Mouse (Mus musculus): Measurements from ENCODE around the gene Dpp6. TPM values are rescaled to one million over a fixed set of nuclear protein-coding genes. Genes with fewer than 3 reads are reported as not detected.

The Dpp6 gene
- total and polyA plus RNA-seq, 3 experiments, result 0.04 to 0.11 TPM; not detected in 1

DNA sequence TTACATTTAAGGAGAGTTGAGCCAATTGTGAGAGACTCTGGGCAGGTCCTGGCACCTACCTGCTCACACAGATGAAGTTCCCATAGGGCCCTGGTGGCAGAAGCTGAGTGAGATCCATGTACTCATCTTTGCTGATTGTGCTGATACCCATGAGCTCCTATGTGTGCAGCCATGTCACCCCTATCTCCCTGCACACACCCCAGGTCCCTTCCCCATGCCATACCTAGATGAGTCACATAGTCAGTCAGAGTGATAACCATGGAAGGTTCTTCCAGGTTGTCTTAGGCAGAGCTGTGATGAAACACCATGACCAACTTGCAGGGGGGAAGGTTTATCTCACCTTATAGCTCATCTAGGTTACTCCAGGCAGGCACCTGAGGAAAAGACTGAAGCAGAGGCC, 890.3 kb downstream of the Dpp6 start:
- intact Hi-C loops (cut with DNase I), result no loop called here
- Histone ChIP-seq H3K9ac (ENCODE audit: low read depth, low read length) (no peak overlapping the region), H3K4me1 (ENCODE audit: control insufficient read depth, insufficient read depth, low read length) (peaks cover 14% of the 10 kb centered on the region; the same call in 1 of the 2 replicates), H3K4me3 (no peak overlapping the region), H3K27me3 (ENCODE audit: control insufficient read depth, insufficient read depth, low read length) (no peaks in the 10 kb centered on the region), H3K27ac (peak overlapping the region; percentile 20), H3K79me2 (replicated peaks; ENCODE audit: control insufficient read depth, insufficient read depth, low read length) (no peaks in the 10 kb centered on the region), H3K36me3 (ENCODE audit: control insufficient read depth, insufficient read depth, low read length) (no peaks in the 10 kb centered on the region)
- TF ChIP-seq CTCF (IDR thresholded peaks at IDR 0.05) (no peak), EP300 (IDR thresholded peaks at IDR 0.05; ENCODE audit: insufficient read depth, low read depth, low read length) (no peak), POLR2A (IDR thresholded peaks at IDR 0.05; ENCODE audit: insufficient read depth, low read depth, low read length) (no peak)
- no peak for DNase-seq

DNA sequence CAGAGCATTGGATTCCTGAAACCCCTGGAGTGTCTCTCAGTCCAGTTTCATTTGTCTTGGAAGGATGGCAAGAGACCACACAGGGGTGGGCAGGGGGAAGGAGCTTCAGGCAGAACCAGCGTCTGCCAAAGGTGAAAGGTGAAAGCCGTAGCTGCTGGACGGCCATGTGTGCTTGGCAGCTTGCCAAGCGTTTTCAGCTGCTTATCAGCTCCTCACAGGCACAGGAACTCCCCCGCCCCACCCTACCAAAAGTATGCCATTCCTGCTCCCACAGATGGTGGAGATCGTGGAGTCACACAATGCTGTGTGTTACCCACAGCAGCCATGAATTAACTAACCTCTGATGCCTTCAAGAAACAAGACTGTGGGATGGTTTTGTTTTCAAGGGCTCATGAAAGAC, 891.2 kb downstream of the Dpp6 start:
- WGBS, result 2% methylated on average over 6 of the region's 6 CpGs
- H3K4me1 ChIP-seq (ENCODE audit: control insufficient read depth, insufficient read depth, low read length), result peaks cover 14% of the 10 kb centered on the region; the same call in 1 of the 2 replicates
- DNase-seq, result peak; percentile 42 to 53
- H3K79me2 ChIP-seq (replicated peaks; ENCODE audit: control insufficient read depth, insufficient read depth, low read length), result no peaks in the 10 kb centered on the region
- H3K27ac ChIP-seq, result peak overlapping the region; percentile 17; the same call in 1 of the 2 replicates
- intact Hi-C loops (cut with DNase I), result no loop called here
- H3K4me3 ChIP-seq, result no peak overlapping the region
- no peaks in the 10 kb centered on the region for H3K27me3 ChIP-seq (ENCODE audit: control insufficient read depth, insufficient read depth, low read length)
- peak; percentile 94 for TF ChIP-seq EP300 (IDR thresholded peaks at IDR 0.05; ENCODE audit: insufficient read depth, low read depth, low read length)
- TF ChIP-seq POLR2A (IDR thresholded peaks at IDR 0.05; ENCODE audit: insufficient read depth, low read depth, low read length), result no peak
- H3K36me3 ChIP-seq (ENCODE audit: control insufficient read depth, insufficient read depth, low read length), result no peaks in the 10 kb centered on the region
- no peak overlapping the region for H3K9ac ChIP-seq (ENCODE audit: low read depth, low read length)

DNA sequence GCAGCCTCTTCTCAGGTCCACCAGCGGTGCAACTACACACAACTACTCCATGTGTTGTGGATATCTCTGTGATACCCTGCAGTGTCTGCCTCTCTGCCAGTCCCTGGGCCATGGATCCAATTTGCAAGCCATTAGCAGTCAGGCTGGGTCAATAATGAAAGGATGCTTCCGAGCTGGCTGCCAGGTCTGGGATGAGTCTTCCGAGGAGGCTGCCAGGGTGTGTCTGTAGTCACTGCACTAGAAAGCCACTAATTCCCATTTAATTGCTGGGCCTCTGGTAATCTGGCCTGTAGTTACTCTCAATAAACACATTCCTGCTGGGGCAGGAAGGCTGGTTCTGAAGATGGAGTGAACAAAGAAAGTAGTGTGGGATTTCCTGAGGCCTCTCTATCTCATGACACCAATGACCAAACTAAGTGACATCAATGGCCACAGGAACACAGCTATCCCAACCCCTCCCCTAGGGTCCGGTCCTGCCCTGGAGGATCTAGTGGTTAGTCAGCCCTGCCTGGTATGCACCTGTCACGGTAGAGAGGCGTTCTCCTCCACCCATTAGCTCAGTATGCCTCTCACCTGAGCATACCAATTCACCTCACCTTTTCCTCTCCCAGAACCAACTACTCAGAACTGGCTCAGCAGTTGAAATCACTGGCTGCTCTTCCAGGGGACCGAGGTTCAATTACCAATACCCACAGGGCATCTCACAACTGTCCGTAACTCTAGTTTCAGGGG, 894.6 kb downstream of the Dpp6 start:
- WGBS, result 72% methylated on average over 8 of the region's 8 CpGs
- DNase-seq, result no peak
- Histone ChIP-seq H3K36me3 (ENCODE audit: control insufficient read depth, insufficient read depth, low read length) (no peaks in the 10 kb centered on the region), H3K4me1 (ENCODE audit: control insufficient read depth, insufficient read depth, low read length) (peaks cover 10% of the 10 kb centered on the region; the same call in 1 of the 2 replicates), H3K27me3 (ENCODE audit: control insufficient read depth, insufficient read depth, low read length) (no peaks in the 10 kb centered on the region), H3K27ac (no peak overlapping the region), H3K9ac (ENCODE audit: low read depth, low read length) (no peak overlapping the region), H3K79me2 (replicated peaks; ENCODE audit: control insufficient read depth, insufficient read depth, low read length) (no peaks in the 10 kb centered on the region), H3K4me3 (no peak overlapping the region)
- TF ChIP-seq POLR2A (IDR thresholded peaks at IDR 0.05; ENCODE audit: insufficient read depth, low read depth, low read length), result no peak
- no peak for TF ChIP-seq EP300 (IDR thresholded peaks at IDR 0.05; ENCODE audit: insufficient read depth, low read depth, low read length)
- TF ChIP-seq CTCF (IDR thresholded peaks at IDR 0.05), result no peak
- intact Hi-C loops (cut with DNase I), result no loop called here

DNA sequence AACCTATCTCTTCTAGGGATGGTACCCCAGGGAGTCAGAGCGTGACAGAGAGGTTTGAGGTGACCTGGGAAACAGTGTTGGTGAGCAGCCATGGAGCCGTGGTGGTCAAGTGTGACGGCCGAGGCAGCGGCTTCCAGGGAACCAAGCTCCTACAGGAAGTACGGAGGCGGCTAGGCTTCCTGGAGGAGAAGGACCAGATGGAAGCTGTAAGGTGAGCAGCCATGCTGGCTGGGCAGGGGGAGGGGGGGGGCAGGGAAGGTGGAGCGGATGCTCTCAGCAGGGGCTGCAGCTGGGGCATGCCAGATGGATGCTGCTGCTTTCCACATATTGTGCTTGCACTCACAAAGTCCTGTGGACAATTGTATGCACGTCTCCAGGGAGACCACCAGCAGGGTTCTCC, 897.4 kb downstream of the Dpp6 start:
- intact Hi-C loops (cut with DNase I), result no loop called here
- 53% methylated on average over 9 of the region's 9 CpGs for WGBS
- no peak for DNase-seq
- Histone ChIP-seq H3K27ac (no peak overlapping the region), H3K4me3 (no peak overlapping the region), H3K36me3 (ENCODE audit: control insufficient read depth, insufficient read depth, low read length) (no peaks in the 10 kb centered on the region), H3K4me1 (ENCODE audit: control insufficient read depth, insufficient read depth, low read length) (no peaks in the 10 kb centered on the region), H3K27me3 (ENCODE audit: control insufficient read depth, insufficient read depth, low read length) (no peaks in the 10 kb centered on the region), H3K9ac (ENCODE audit: low read depth, low read length) (no peak overlapping the region), H3K79me2 (replicated peaks; ENCODE audit: control insufficient read depth, insufficient read depth, low read length) (no peaks in the 10 kb centered on the region)
- no peak for TF ChIP-seq EP300 (IDR thresholded peaks at IDR 0.05; ENCODE audit: insufficient read depth, low read depth, low read length)
- no peak for TF ChIP-seq POLR2A (IDR thresholded peaks at IDR 0.05; ENCODE audit: insufficient read depth, low read depth, low read length)
- no peak for TF ChIP-seq CTCF (IDR thresholded peaks at IDR 0.05)

DNA sequence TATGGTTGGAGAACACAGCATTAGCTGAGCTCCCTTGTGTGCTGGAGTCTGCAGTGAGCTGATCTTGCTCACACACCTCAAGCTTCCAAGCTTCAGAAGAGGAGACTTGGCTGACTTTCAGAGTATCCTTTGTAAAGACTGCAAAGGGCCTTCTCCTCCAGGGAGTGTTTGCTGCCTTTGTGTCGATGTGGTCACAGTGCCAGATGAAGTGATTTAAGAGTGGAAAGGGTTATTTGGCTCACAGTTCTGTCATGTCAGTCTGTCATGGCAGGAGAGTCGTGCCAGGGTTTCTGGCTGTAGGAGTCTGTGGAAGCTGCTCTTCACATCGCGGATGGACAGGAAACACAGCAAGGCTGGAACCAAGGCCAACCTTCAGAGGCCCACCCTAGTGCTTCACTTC, 899.0 kb downstream of the Dpp6 start:
- DNase-seq, result no peak
- TF ChIP-seq EP300 (IDR thresholded peaks at IDR 0.05; ENCODE audit: insufficient read depth, low read depth, low read length) (no peak), CTCF (IDR thresholded peaks at IDR 0.05) (no peak), POLR2A (IDR thresholded peaks at IDR 0.05; ENCODE audit: insufficient read depth, low read depth, low read length) (no peak)
- WGBS, result 63% methylated on average over 4 of the region's 4 CpGs
- Histone ChIP-seq H3K4me3 (no peak overlapping the region), H3K9ac (ENCODE audit: low read depth, low read length) (no peak overlapping the region), H3K4me1 (ENCODE audit: control insufficient read depth, insufficient read depth, low read length) (no peaks in the 10 kb centered on the region), H3K36me3 (ENCODE audit: control insufficient read depth, insufficient read depth, low read length) (no peaks in the 10 kb centered on the region), H3K27ac (no peak overlapping the region), H3K79me2 (replicated peaks; ENCODE audit: control insufficient read depth, insufficient read depth, low read length) (no peaks in the 10 kb centered on the region), H3K27me3 (ENCODE audit: control insufficient read depth, insufficient read depth, low read length) (no peaks in the 10 kb centered on the region)
- intact Hi-C loops (cut with DNase I), result no loop called here

DNA sequence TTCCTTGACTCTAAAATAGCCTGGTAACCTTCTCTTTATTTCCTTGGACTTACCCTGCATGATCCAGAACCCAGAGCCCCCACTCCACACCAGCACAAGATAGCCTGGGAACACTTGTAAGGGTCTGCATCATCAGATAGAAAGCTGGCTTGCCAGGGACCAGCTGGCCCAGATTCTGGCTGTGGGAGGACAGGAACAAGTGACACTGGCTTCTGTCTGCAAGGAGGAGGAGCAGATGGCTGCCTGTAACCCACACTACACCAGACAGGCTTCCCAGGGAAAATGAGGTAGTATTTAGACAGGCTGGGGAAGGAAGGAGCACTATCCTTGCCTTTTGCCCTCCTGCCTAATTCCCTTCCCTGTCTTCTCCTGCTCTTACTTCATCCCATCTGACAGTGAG, 900.3 kb downstream of the Dpp6 start:
- Histone ChIP-seq H3K27me3 (ENCODE audit: control insufficient read depth, insufficient read depth, low read length) (no peaks in the 10 kb centered on the region), H3K4me1 (ENCODE audit: control insufficient read depth, insufficient read depth, low read length) (no peaks in the 10 kb centered on the region), H3K4me3 (no peak overlapping the region), H3K9ac (ENCODE audit: low read depth, low read length) (no peak overlapping the region), H3K27ac (no peak overlapping the region), H3K79me2 (replicated peaks; ENCODE audit: control insufficient read depth, insufficient read depth, low read length) (no peaks in the 10 kb centered on the region), H3K36me3 (ENCODE audit: control insufficient read depth, insufficient read depth, low read length) (no peaks in the 10 kb centered on the region)
- TF ChIP-seq POLR2A (IDR thresholded peaks at IDR 0.05; ENCODE audit: insufficient read depth, low read depth, low read length), result no peak
- no peak for TF ChIP-seq CTCF (IDR thresholded peaks at IDR 0.05)
- no peak for TF ChIP-seq EP300 (IDR thresholded peaks at IDR 0.05; ENCODE audit: insufficient read depth, low read depth, low read length)
- no peak for DNase-seq
- intact Hi-C loops (cut with DNase I), result no loop called here
